Mouse (Mus musculus): ENCODE results near the gene Awat2. TPM values are rescaled to one million over a fixed set of nuclear protein-coding genes. Genes with fewer than 3 reads are reported as not detected.

Gene Awat2
- polyA plus RNA-seq, 1 experiment = 0.77 TPM

- WGBS = 68% methylated on average over 5 of the region's 5 CpGs
- TF ChIP-seq CTCF (IDR thresholded peaks at IDR 0.05; ENCODE audit: insufficient read depth, low read length) = no peak
- TF ChIP-seq POLR2A (IDR thresholded peaks at IDR 0.05; ENCODE audit: borderline replicate concordance, extremely low read depth, low read depth, low read length) = no peak
Measured at GRCm38 (mm10) chrX:100401657-100402056, 40.9 kb downstream of the Awat2 start.

GRCm38 (mm10) chrX:100400900-100401299 lies 41.6 kb downstream of the Awat2 start:
- Histone ChIP-seq H3K4me1 (ENCODE audit: control insufficient read depth, insufficient read depth, low read length) (no peaks in the 10 kb centered on the region), H3K4me3 (replicated peaks; ENCODE audit: extremely low read depth, low read depth, low read length) (no peak overlapping the region)
- DNase-seq = no peak
- TF ChIP-seq POLR2A (IDR thresholded peaks at IDR 0.05; ENCODE audit: borderline replicate concordance, extremely low read depth, low read depth, low read length) (no peak), CTCF (IDR thresholded peaks at IDR 0.05; ENCODE audit: insufficient read depth, low read length) (no peak)

More at GRCm38 (mm10) chrX:100401657-100402056, 40.9 kb downstream of the Awat2 start:
- Histone ChIP-seq H3K4me3 (replicated peaks; ENCODE audit: extremely low read depth, low read depth, low read length) (no peak overlapping the region), H3K4me1 (ENCODE audit: control insufficient read depth, insufficient read depth, low read length) (no peaks in the 10 kb centered on the region)
- no peak for DNase-seq

GRCm38 (mm10) chrX:100395026-100395425 lies 47.5 kb downstream of the Awat2 start:
- DNase-seq = no peak
- TF ChIP-seq POLR2A (IDR thresholded peaks at IDR 0.05; ENCODE audit: borderline replicate concordance, extremely low read depth, low read depth, low read length) (no peak), CTCF (IDR thresholded peaks at IDR 0.05; ENCODE audit: insufficient read depth, low read length) (peak; percentile 49)
- 75% methylated on average over 8 of the region's 8 CpGs for WGBS
- Histone ChIP-seq H3K4me3 (replicated peaks; ENCODE audit: extremely low read depth, low read depth, low read length) (no peak overlapping the region), H3K4me1 (ENCODE audit: control insufficient read depth, insufficient read depth, low read length) (no peaks in the 10 kb centered on the region)

- Histone ChIP-seq H3K4me3 (replicated peaks; ENCODE audit: extremely low read depth, low read depth, low read length) (no peak overlapping the region), H3K4me1 (ENCODE audit: control insufficient read depth, insufficient read depth, low read length) (no peaks in the 10 kb centered on the region)
- TF ChIP-seq POLR2A (IDR thresholded peaks at IDR 0.05; ENCODE audit: borderline replicate concordance, extremely low read depth, low read depth, low read length) = no peak
- no peak for TF ChIP-seq CTCF (IDR thresholded peaks at IDR 0.05; ENCODE audit: insufficient read depth, low read length)
- DNase-seq = no peak
- WGBS = 76% methylated on average over 7 of the region's 7 CpGs
Measured at GRCm38 (mm10) chrX:100394223-100394861, 48.2 kb downstream of the Awat2 start.

GRCm38 (mm10) chrX:100392304-100392703 lies 50.2 kb downstream of the Awat2 start:
- peak; percentile 26 for DNase-seq
- 36% methylated on average over 6 of the region's 6 CpGs for WGBS
- Histone ChIP-seq H3K4me3 (replicated peaks; ENCODE audit: extremely low read depth, low read depth, low read length) (no peak overlapping the region), H3K4me1 (ENCODE audit: control insufficient read depth, insufficient read depth, low read length) (no peaks in the 10 kb centered on the region)
- TF ChIP-seq POLR2A (IDR thresholded peaks at IDR 0.05; ENCODE audit: borderline replicate concordance, extremely low read depth, low read depth, low read length) (no peak), CTCF (IDR thresholded peaks at IDR 0.05; ENCODE audit: insufficient read depth, low read length) (peak; percentile 29)

GRCm38 (mm10) chrX:100389887-100390286 lies 52.6 kb downstream of the Awat2 start:
- Histone ChIP-seq H3K4me1 (ENCODE audit: control insufficient read depth, insufficient read depth, low read length) (no peaks in the 10 kb centered on the region), H3K4me3 (replicated peaks; ENCODE audit: extremely low read depth, low read depth, low read length) (no peak overlapping the region)
- no peak for TF ChIP-seq CTCF (IDR thresholded peaks at IDR 0.05; ENCODE audit: insufficient read depth, low read length)
- TF ChIP-seq POLR2A (IDR thresholded peaks at IDR 0.05; ENCODE audit: borderline replicate concordance, extremely low read depth, low read depth, low read length) = no peak
- no peak for DNase-seq
- WGBS = 57% methylated on average over 1 of the region's 1 CpGs

GRCm38 (mm10) chrX:100356974-100357373 lies 85.5 kb downstream of the Awat2 start:
- Histone ChIP-seq H3K4me1 (ENCODE audit: control insufficient read depth, insufficient read depth, low read length) (no peaks in the 10 kb centered on the region), H3K4me3 (replicated peaks; ENCODE audit: extremely low read depth, low read depth, low read length) (no peak overlapping the region)
- DNase-seq = no peak
- WGBS = 75% methylated on average over 2 of the region's 2 CpGs
- no peak for TF ChIP-seq POLR2A (IDR thresholded peaks at IDR 0.05; ENCODE audit: borderline replicate concordance, extremely low read depth, low read depth, low read length)
- TF ChIP-seq CTCF (IDR thresholded peaks at IDR 0.05; ENCODE audit: insufficient read depth, low read length) = no peak

Other genes starting within 250 kb of the Awat2 start
- gene Otud6a, start 13.7 kb downstream of the Awat2 start, polyA plus RNA-seq (2012; rRNA removed) = not detected in 2 replicates
- 11.4 and 15.6 TPM in 2 replicates for gene Igbp1, start 51.6 kb upstream of the Awat2 start, polyA plus RNA-seq (2012; rRNA removed)
- 0.05 TPM in 1 of 2 replicates, not detected in the other for gene Dgat2l6, start 82.1 kb upstream of the Awat2 start, polyA plus RNA-seq (2012; rRNA removed)
- not detected in 2 replicates for gene Awat1, start 129.5 kb upstream of the Awat2 start, polyA plus RNA-seq (2012; rRNA removed)
- 0.03 and 2.2 TPM in 2 replicates for gene P2ry4, start 152.2 kb upstream of the Awat2 start, polyA plus RNA-seq (2012; rRNA removed)
- not detected in 2 replicates for gene Arr3, start 162.8 kb upstream of the Awat2 start, polyA plus RNA-seq (2012; rRNA removed)
- 0.25 and 0.56 TPM in 2 replicates for gene Kif4, start 183.0 kb upstream of the Awat2 start, polyA plus RNA-seq (2012; rRNA removed)
- gene Pdzd11, start 183.9 kb upstream of the Awat2 start, polyA plus RNA-seq (2012; rRNA removed) = 15.1 and 22.5 TPM in 2 replicates

Data from lung, adult 2 months (tissue).